Mouse (Mus musculus): Measurements from ENCODE around the gene Pkp4. TPM values are rescaled to one million over a fixed set of nuclear protein-coding genes. Genes with fewer than 3 reads are reported as not detected.

The Pkp4 gene
- total and polyA plus RNA-seq, 3 experiments: not detected

GRCm38 (mm10) chr2:59346443-59346842 is 185.8 kb downstream of the Pkp4 start:
- no peak for DNase-seq (ENCODE audit: low read depth, low spot score)
- TF ChIP-seq MYB (IDR thresholded peaks at IDR 0.05; ENCODE audit: low read depth, low read length) (no peak), JUND (IDR thresholded peaks at IDR 0.05; ENCODE audit: low read depth, low read length) (no peak), MEF2A (IDR thresholded peaks at IDR 0.05; ENCODE audit: extremely low read depth, insufficient replicate concordance, low read depth, low read length, poor library complexity, severe bottlenecking) (no peak), TCF12 (IDR thresholded peaks at IDR 0.05; ENCODE audit: low read depth, low read length) (no peak), MAFK (IDR thresholded peaks at IDR 0.05; ENCODE audit: borderline replicate concordance, low read depth, low read length) (no peak), SIN3A (IDR thresholded peaks at IDR 0.05; ENCODE audit: low read length) (no peak), TBP (IDR thresholded peaks at IDR 0.05; ENCODE audit: low read depth, low read length) (no peak), ZMIZ1 (IDR thresholded peaks at IDR 0.05; ENCODE audit: low read depth, low read length) (no peak), ZC3H11A (IDR thresholded peaks at IDR 0.05; ENCODE audit: low read depth, low read length) (no peak), USF1 (IDR thresholded peaks at IDR 0.05; ENCODE audit: low read depth, low read length) (no peak), ELF1 (IDR thresholded peaks at IDR 0.05; ENCODE audit: low read depth, low read length) (no peak), ETS1 (IDR thresholded peaks at IDR 0.05; ENCODE audit: low read depth, low read length) (no peak), E2F4 (IDR thresholded peaks at IDR 0.05; ENCODE audit: borderline replicate concordance, low read depth, low read length) (no peak), BHLHE40 (IDR thresholded peaks at IDR 0.05; ENCODE audit: borderline replicate concordance, low read depth, low read length) (no peak)
- no peaks in the 10 kb centered on the region for H3K79me2 ChIP-seq (ENCODE audit: control insufficient read depth, insufficient read depth, low read length, poor library complexity)
- no peak overlapping the region for H3K27ac ChIP-seq (ENCODE audit: control insufficient read depth, low read depth, low read length)
- H3K4me1 ChIP-seq (ENCODE audit: control insufficient read depth in 1 of 2, insufficient read depth in 2 of 2, low read length in 2 of 2): no peaks in the 10 kb centered on the region
- H3K4me3 ChIP-seq (ENCODE audit: control insufficient read depth in 1 of 2, insufficient read depth in 1 of 2, low read depth in 2 of 2, low read length in 2 of 2): no peak overlapping the region
- no peaks in the 10 kb centered on the region for H3K9me3 ChIP-seq (replicated peaks; ENCODE audit: insufficient read depth, low read length)
- no peaks in the 10 kb centered on the region for H3K36me3 ChIP-seq (ENCODE audit: control insufficient read depth in 1 of 2, insufficient read depth in 2 of 2, low read length in 2 of 2)
- no peaks in the 10 kb centered on the region for H3K27me3 ChIP-seq (ENCODE audit: control insufficient read depth in 1 of 2, insufficient read depth in 2 of 2, low read length in 2 of 2)
- no peak overlapping the region for H3K9ac ChIP-seq (ENCODE audit: control insufficient read depth, low read depth, low read length, poor library complexity, severe bottlenecking)

- TF ChIP-seq EP300 (IDR thresholded peaks at IDR 0.05; ENCODE audit: low read depth in 1 of 2, low read length in 2 of 2) (no peak), ZNF384 (IDR thresholded peaks at IDR 0.05; ENCODE audit: low read depth, low read length) (no peak), SMC3 (IDR thresholded peaks at IDR 0.05; ENCODE audit: low read depth, low read length) (no peak), MXI1 (IDR thresholded peaks at IDR 0.05; ENCODE audit: low read depth, low read length) (no peak), GATA1 (IDR thresholded peaks at IDR 0.05; ENCODE audit: low read depth, low read length) (no peak), MYC (IDR thresholded peaks at IDR 0.05; ENCODE audit: low read depth, low read length) (no peak), MEF2A (IDR thresholded peaks at IDR 0.05; ENCODE audit: extremely low read depth, insufficient replicate concordance, low read depth, low read length, poor library complexity, severe bottlenecking) (no peak)
- H3K4me3 ChIP-seq (ENCODE audit: control insufficient read depth in 1 of 2, insufficient read depth in 1 of 2, low read depth in 2 of 2, low read length in 2 of 2): no peak overlapping the region
- no peaks in the 10 kb centered on the region for H3K79me2 ChIP-seq (ENCODE audit: control insufficient read depth, insufficient read depth, low read length, poor library complexity)
- H3K4me1 ChIP-seq (ENCODE audit: control insufficient read depth in 1 of 2, insufficient read depth in 2 of 2, low read length in 2 of 2): no peaks in the 10 kb centered on the region
- no peak for DNase-seq (ENCODE audit: low read depth, low spot score)
- H3K9ac ChIP-seq (ENCODE audit: control insufficient read depth, low read depth, low read length, poor library complexity, severe bottlenecking): no peak overlapping the region
- H3K9me3 ChIP-seq (replicated peaks; ENCODE audit: insufficient read depth, low read length): no peaks in the 10 kb centered on the region
- H3K27ac ChIP-seq (ENCODE audit: control insufficient read depth, low read depth, low read length): no peak overlapping the region
- H3K27me3 ChIP-seq (ENCODE audit: control insufficient read depth in 1 of 2, insufficient read depth in 2 of 2, low read length in 2 of 2): no peaks in the 10 kb centered on the region
- H3K36me3 ChIP-seq (ENCODE audit: control insufficient read depth in 1 of 2, insufficient read depth in 2 of 2, low read length in 2 of 2): no peaks in the 10 kb centered on the region
Observed at GRCm38 (mm10) chr2:59348585-59348984, 187.9 kb downstream of the Pkp4 start.
